Mouse (Mus musculus): ENCODE results near the gene Slc6a6.

Slc6a6 gene

GRCm38 (mm10) chr6:91670224-91670623, 13.6 kb upstream of the Slc6a6 start:
- DNase-seq, result no peak

- no peak for DNase-seq
These were observed 9.0 kb upstream of the Slc6a6 start for GRCm38 (mm10) chr6:91674757-91675350.

GRCm38 (mm10) chr6:91678506-91679094, 5.3 kb upstream of the Slc6a6 start:
- no peak for DNase-seq

- DNase-seq, result no peak
These were observed 4.7 kb upstream of the Slc6a6 start for GRCm38 (mm10) chr6:91679095-91679577.

GRCm38 (mm10) chr6:91679716-91680115, 4.1 kb upstream of the Slc6a6 start:
- peak; percentile 61 to 62 for DNase-seq

GRCm38 (mm10) chr6:91681841-91682240, 2.0 kb upstream of the Slc6a6 start:
- DNase-seq, result no peak

GRCm38 (mm10) chr6:91683121-91683520, 732 bp upstream of the Slc6a6 start:
- no peak for DNase-seq

GRCm38 (mm10) chr6:91684474-91684829, 599 bp downstream of the Slc6a6 start:
- peak; percentile 27 to 40 for DNase-seq

GRCm38 (mm10) chr6:91684831-91685532, 1.1 kb downstream of the Slc6a6 start:
- peak; percentile 46 to 48 for DNase-seq

- DNase-seq, result no peak
These were observed 1.7 kb downstream of the Slc6a6 start for GRCm38 (mm10) chr6:91685533-91685883.

GRCm38 (mm10) chr6:91685896-91686295, 2.0 kb downstream of the Slc6a6 start:
- DNase-seq, result no peak

- DNase-seq, result no peak
These were observed 2.7 kb downstream of the Slc6a6 start for GRCm38 (mm10) chr6:91686597-91686996.

GRCm38 (mm10) chr6:91688021-91688420, 4.2 kb downstream of the Slc6a6 start:
- no peak for DNase-seq

GRCm38 (mm10) chr6:91689231-91689630, 5.4 kb downstream of the Slc6a6 start:
- no peak for DNase-seq

GRCm38 (mm10) chr6:91690222-91690621, 6.4 kb downstream of the Slc6a6 start:
- DNase-seq, result no peak

GRCm38 (mm10) chr6:91690646-91691045, 6.8 kb downstream of the Slc6a6 start:
- DNase-seq, result no peak

GRCm38 (mm10) chr6:91691576-91691975, 7.7 kb downstream of the Slc6a6 start:
- no peak for DNase-seq

- DNase-seq, result no peak
These were observed 9.5 kb downstream of the Slc6a6 start for GRCm38 (mm10) chr6:91693301-91693886.

- DNase-seq, result peak; percentile 87 to 90
These were observed 10.8 kb downstream of the Slc6a6 start for GRCm38 (mm10) chr6:91694610-91695009.

- DNase-seq, result no peak
These were observed 15.0 kb downstream of the Slc6a6 start for GRCm38 (mm10) chr6:91698831-91699230.

- DNase-seq, result no peak
These were observed 15.8 kb downstream of the Slc6a6 start for GRCm38 (mm10) chr6:91699482-91700200.

- DNase-seq, result no peak
These were observed 17.2 kb downstream of the Slc6a6 start for GRCm38 (mm10) chr6:91700823-91701621.
